Mouse (Mus musculus): ENCODE measurements at regions not wholly inside any gene's neighbourhood (a gene's known extent, or its start where the extent isn't known, plus 50 kb on each side); places are given as distances from the start of the nearest gene placed in this dataset.

DNA sequence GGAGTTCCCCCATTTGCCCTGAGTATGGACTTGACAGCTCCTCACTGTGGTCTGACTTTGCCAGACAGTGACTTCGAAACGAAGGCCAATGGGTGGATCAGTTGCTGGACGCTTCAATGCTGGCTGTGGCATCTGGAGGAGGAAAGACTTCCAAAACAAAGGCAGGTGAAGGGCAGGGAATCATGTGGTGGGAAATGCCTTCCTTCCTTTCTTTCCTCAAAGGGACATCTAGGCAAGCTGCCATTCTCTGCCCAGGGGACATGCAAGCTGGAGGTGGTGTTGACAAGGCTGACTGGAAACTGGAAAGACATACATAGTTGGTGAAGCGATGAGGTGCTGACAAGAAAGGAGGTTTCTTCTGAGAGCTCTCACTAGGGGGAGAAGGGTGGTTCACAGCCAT, 74.5 kb upstream of the Serp2 start:
- no peak for TF ChIP-seq POLR2A (IDR thresholded peaks at IDR 0.05; ENCODE audit: borderline replicate concordance, low read depth, low read length)
- TF ChIP-seq CTCF (IDR thresholded peaks at IDR 0.05; ENCODE audit: low read depth, low read length): no peak

Measured in bone marrow macrophage, adult 2 months (primary cell).